In genomic region chr10:128695411-128695991, GRCm38 (mm10) we compare ENCODE assay signal across 1 mouse cellular context.
TF ChIP-seq lines count a peak whose summit lies in the region.

No protein-coding gene starts in this region.

TF ChIP-seq in MEL, 35 proteins besides CTCF, POLR2A, EP300 and RAD21 (continued from another document):
- TF ChIP-seq NRF1 (IDR thresholded peaks at IDR 0.05; ENCODE audit: insufficient read depth, low read depth, low read length, poor library complexity, severe bottlenecking): no peak
